Mouse (Mus musculus) limb, embryonic 12.5 days (tissue): ENCODE results near the gene Ifit1bl2. TPM values are rescaled to one million over a fixed set of nuclear protein-coding genes. Genes with fewer than 3 reads are reported as not detected.

Source experiments
- ATAC-seq: fragments of 200-750 bp; cut with Nextera tagmentation; 2 replicates; pipeline ENCODE4 v1.8.0; 2017; ENCODE audit warnings: low read depth, moderate TSS enrichment; ENCODE audit not compliant: insufficient number of reproducible peaks, insufficient read depth, low FRiP score, low TSS enrichment
- H3K27ac ChIP-seq: fragments of 300-500 bp; sonication (generic); 2 replicates; pipeline ENCODE4 v1.5.1; 2016; ENCODE audit warnings: mild to moderate bottlenecking, moderate library complexity
- H3K27me3 ChIP-seq: fragments of 300-500 bp; sonication (generic); 2 replicates; pipeline ENCODE4 v1.6.1; 2016; ENCODE audit warnings: mild to moderate bottlenecking, moderate library complexity
- H3K36me3 ChIP-seq: fragments of 300-500 bp; sonication (generic); 2 replicates; pipeline ENCODE4 v1.6.1; 2016; ENCODE audit warnings: mild to moderate bottlenecking, moderate library complexity
- H3K4me1 ChIP-seq: fragments of 300-500 bp; sonication (generic); replicated peaks from 2 replicates; pipeline ENCODE4 v1.6.1; 2016
- H3K4me2 ChIP-seq: fragments of 300-500 bp; sonication (generic); 2 replicates; pipeline ENCODE4 v1.6.1; 2016; ENCODE audit warnings: mild to moderate bottlenecking, moderate library complexity
- H3K4me3 ChIP-seq: fragments of 300-500 bp; sonication (generic); replicated peaks from 2 replicates; pipeline ENCODE4 v1.5.1; 2016; ENCODE audit warnings: mild to moderate bottlenecking
- H3K9ac ChIP-seq: fragments of 300-500 bp; sonication (generic); replicated peaks from 2 replicates; pipeline ENCODE4 v1.6.1; 2016; ENCODE audit warnings: mild to moderate bottlenecking, moderate library complexity
- H3K9me3 ChIP-seq: fragments of 300-500 bp; sonication (generic); 2 replicates; pipeline ENCODE4 v1.6.1; 2016; ENCODE audit warnings: mild to moderate bottlenecking, moderate library complexity
- WGBS: fragments of 180-500 bp; shearing (Covaris S2); methylation state at CpG from one replicate; pipeline ENCODE4 v1.1.7; 2016; 5-methylcytosine and 5-hydroxymethylcytosine counted together
- polyA plus RNA-seq: library from polyadenylated mRNA; unstranded; fragments of >200 nt; fragmentation: Nextera tagmentation; extraction: Ambion mirVana; gene quantifications from 2 replicates; pipeline ENCODE4 v1.2.1, GENCODE M21; 2016

The Ifit1bl2 gene
- 0.14 and 0.18 TPM in 2 replicates for polyA plus RNA-seq

DNA sequence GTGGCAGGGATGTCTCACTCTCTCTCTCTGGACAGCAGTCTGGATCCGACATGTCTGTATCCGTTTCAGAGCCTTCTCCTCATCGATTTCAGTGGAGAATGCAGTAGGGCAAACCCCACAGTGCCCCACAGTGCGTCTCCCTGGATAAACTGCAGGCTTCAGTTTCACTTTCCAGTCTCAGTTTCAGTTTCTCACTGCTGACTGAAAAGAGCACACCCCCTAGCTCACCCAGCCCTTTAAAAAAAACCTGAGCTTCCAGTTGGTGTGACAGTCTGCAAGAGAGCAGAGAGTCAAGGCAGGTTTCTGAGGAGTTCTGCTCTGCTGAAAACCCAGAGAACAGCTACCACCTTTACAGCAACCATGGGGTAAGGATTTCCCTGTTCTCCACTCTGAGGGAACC, at the start of gene Ifit1bl2, which contains the start of gene Ifit1:
Gene Ifit1bl2 (minus strand): TSS at position 121 of the 400 bp plus-strand sequence.
Gene Ifit1 (plus strand): TSS at position 249 of the 400 bp plus-strand sequence.
- no peak for ATAC-seq
- Histone ChIP-seq H3K9ac (no peak within 1 kb of the TSS), H3K4me2 (0 out of 2 replicates have a peak within 1 kb of the TSS, but pooled peaks have one; percentile 2), H3K4me3 (no peak within 1 kb of the TSS), H3K9me3 (no peaks in the 10 kb centered on the region), H3K27me3 (peaks cover 3% of the 10 kb centered on the region; the same call in 1 of the 2 replicates), H3K36me3 (no peaks in the 10 kb centered on the region), H3K4me1 (no peaks in the 10 kb centered on the region), H3K27ac (no peak within 1 kb of the TSS)
- WGBS, result 50% methylated on average over 4 of the region's 4 CpGs

DNA sequence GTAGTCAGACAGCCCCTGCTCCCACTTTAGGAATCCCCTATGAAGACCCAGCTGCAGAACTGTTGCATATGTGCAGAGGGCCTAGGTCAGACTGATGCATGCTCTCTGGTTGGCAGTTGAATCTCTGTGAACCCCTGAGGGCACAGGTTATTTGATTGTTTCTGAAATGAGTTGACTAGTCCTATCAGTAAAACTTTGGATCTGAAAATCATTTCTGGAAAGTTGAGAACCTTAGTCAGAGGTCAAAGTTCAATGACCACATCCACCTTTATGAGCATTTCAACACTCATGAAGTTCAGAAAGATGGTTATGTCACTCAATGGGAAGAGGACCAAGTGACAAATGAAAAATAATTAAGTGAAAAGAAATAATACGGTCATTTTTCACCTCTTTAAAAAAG, 45.0 kb upstream of the Ifit1bl2 start:
- ATAC-seq, result no peak
- Histone ChIP-seq H3K9ac (no peak overlapping the region), H3K4me1 (no peaks in the 10 kb centered on the region), H3K4me3 (no peak overlapping the region), H3K27me3 (no peaks in the 10 kb centered on the region), H3K4me2 (no peak overlapping the region), H3K27ac (no peak overlapping the region), H3K36me3 (no peaks in the 10 kb centered on the region), H3K9me3 (no peaks in the 10 kb centered on the region)
- 88% methylated on average over 1 of the region's 1 CpGs for WGBS

DNA sequence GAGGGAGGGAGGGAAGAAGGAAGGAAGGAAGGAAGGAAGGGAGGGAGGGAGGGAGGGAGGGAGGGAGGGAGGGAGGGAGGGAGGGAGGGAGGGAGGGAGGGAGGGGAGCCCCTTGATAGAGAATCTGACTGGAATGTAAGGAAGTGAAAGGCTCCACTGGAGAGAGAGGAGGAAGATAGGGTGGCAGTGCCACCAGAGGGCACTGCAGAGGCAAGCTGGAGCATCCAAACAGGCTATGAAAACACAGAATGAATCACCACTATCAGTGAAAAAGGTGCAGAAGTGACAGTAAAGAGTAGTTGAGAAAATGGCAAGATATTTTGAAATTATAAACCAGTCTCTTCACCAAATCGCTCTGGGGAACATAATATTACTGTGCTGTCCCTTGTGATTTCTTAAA, 44.3 kb upstream of the Ifit1bl2 start:
- Histone ChIP-seq H3K27ac (no peak overlapping the region), H3K4me2 (no peak overlapping the region)
- 50% methylated on average over 1 of the region's 1 CpGs for WGBS

DNA sequence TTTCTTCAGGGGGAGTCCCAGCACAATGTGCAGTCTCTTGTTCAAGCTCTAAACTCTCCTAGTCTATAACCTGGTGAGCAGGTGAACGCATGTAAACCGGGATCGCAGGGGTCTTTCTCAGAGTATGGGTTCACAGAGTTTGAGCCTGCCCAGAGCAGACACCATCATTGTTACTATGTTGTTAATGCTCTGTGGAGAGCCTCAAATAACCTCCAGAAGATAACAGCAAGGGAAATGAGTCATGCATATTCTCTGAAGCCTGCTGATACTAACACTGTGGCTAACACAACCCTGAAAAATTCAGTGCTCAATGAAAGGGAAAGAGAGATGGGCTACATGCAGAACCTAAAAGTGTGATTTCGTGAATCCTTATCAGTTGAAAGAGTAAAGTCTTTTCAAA, 37.9 kb upstream of the Ifit1bl2 start:
- no peak for ATAC-seq
- no peak overlapping the region for H3K4me3 ChIP-seq
- H3K9ac ChIP-seq, result no peak overlapping the region
- H3K9me3 ChIP-seq, result no peaks in the 10 kb centered on the region
- H3K27me3 ChIP-seq, result no peaks in the 10 kb centered on the region
- WGBS, result 88% methylated on average over 4 of the region's 4 CpGs
- no peaks in the 10 kb centered on the region for H3K36me3 ChIP-seq
- H3K4me2 ChIP-seq, result no peak overlapping the region
- no peak overlapping the region for H3K27ac ChIP-seq
- no peaks in the 10 kb centered on the region for H3K4me1 ChIP-seq

More for the DNA sequence above, 44.3 kb upstream of the Ifit1bl2 start:
- no peaks in the 10 kb centered on the region for H3K27me3 ChIP-seq
- no peak overlapping the region for H3K9ac ChIP-seq
- H3K36me3 ChIP-seq, result no peaks in the 10 kb centered on the region
- no peak overlapping the region for H3K4me3 ChIP-seq
- ATAC-seq, result no peak
- no peaks in the 10 kb centered on the region for H3K9me3 ChIP-seq
- H3K4me1 ChIP-seq, result no peaks in the 10 kb centered on the region

GRCm38 (mm10) chr19:34673476-34673875, 32.9 kb upstream of the Ifit1bl2 start:
- no peak overlapping the region for H3K4me2 ChIP-seq
- no peaks in the 10 kb centered on the region for H3K27me3 ChIP-seq
- no peak overlapping the region for H3K4me3 ChIP-seq
- no peak overlapping the region for H3K9ac ChIP-seq
- 84% methylated on average over 7 of the region's 7 CpGs for whole genome bisulfite sequencing
- no peaks in the 10 kb centered on the region for H3K9me3 ChIP-seq
- no peak for ATAC-seq
- H3K36me3 ChIP-seq, result no peaks in the 10 kb centered on the region
- H3K27ac ChIP-seq, result no peak overlapping the region
- H3K4me1 ChIP-seq, result no peaks in the 10 kb centered on the region

- ATAC-seq, result no peak
- Histone ChIP-seq H3K36me3 (no peaks in the 10 kb centered on the region), H3K4me1 (no peaks in the 10 kb centered on the region), H3K9ac (no peak overlapping the region), H3K4me3 (no peak overlapping the region), H3K27ac (no peak overlapping the region), H3K9me3 (no peaks in the 10 kb centered on the region), H3K27me3 (no peaks in the 10 kb centered on the region), H3K4me2 (no peak overlapping the region)
- WGBS, result under 1% methylated on average over 5 of the region's 5 CpGs
Observed at GRCm38 (mm10) chr19:34666127-34666526, 25.6 kb upstream of the Ifit1bl2 start.

GRCm38 (mm10) chr19:34662740-34663139, 22.2 kb upstream of the Ifit1bl2 start:
- H3K9ac ChIP-seq, result no peak overlapping the region
- peak; percentile 18; the same call in 1 of the 2 replicates for ATAC-seq
- H3K4me2 ChIP-seq, result 0 out of 2 replicates have a peak overlapping the region, but pooled peaks have one; percentile 54
- 51% methylated on average over 5 of the region's 5 CpGs for WGBS
- H3K4me3 ChIP-seq, result no peak overlapping the region
- no peak overlapping the region for H3K27ac ChIP-seq
- no peaks in the 10 kb centered on the region for H3K9me3 ChIP-seq
- no peaks in the 10 kb centered on the region for H3K36me3 ChIP-seq
- H3K27me3 ChIP-seq, result no peaks in the 10 kb centered on the region
- no peaks in the 10 kb centered on the region for H3K4me1 ChIP-seq

GRCm38 (mm10) chr19:34662067-34662507, 21.5 kb upstream of the Ifit1bl2 start:
- WGBS, result 17% methylated on average over 13 of the region's 13 CpGs

DNA sequence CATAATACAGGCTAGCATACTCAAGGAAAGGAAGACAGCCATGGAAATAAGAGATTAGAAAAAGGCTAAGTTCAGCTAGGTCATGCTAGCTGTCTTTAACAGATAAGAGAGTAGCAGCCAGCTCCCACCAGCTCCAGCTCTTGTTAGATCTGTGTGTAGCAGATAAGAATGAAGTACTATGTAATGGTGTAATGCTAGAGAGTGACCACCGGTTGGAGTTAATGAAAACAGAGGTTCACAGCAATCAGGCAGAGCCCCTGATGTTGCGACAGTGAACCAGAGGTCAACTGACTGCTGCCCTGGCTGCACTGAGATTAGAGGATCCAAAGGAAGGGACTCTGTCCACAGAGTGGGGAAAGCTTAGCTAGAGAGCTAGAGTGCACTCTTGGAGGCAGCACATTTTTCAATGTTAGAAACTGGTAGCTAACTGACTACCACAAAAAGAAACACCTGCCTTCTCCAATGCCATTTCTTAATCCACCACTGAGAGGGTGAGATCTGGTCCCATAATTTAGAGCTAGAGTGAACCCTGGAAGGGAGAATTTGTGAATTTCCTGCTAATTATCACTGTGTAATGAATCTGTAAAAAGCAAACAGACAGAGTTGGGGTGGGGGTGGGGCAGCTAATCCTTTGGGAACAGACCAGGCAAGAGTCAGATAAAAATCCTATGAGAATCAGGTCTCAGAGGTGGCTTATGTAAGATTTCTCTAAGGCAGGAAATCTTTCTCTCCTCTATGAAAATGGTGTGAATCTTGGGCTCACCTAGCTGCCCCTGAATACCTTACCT, 16.2 kb upstream of the Ifit1bl2 start:
- no peak for ATAC-seq
- no peak overlapping the region for H3K27ac ChIP-seq
- H3K9me3 ChIP-seq, result no peaks in the 10 kb centered on the region
- no peak overlapping the region for H3K4me2 ChIP-seq
- no peaks in the 10 kb centered on the region for H3K27me3 ChIP-seq
- no peaks in the 10 kb centered on the region for H3K4me1 ChIP-seq
- 26% methylated on average over 2 of the region's 2 CpGs for WGBS
- H3K9ac ChIP-seq, result no peak overlapping the region
- H3K36me3 ChIP-seq, result no peaks in the 10 kb centered on the region
- no peak overlapping the region for H3K4me3 ChIP-seq

More at GRCm38 (mm10) chr19:34662067-34662507, 21.5 kb upstream of the Ifit1bl2 start:
- ATAC-seq, result peak; percentile 84; the same call in 1 of the 2 replicates
- Histone ChIP-seq H3K9me3 (no peaks in the 10 kb centered on the region), H3K9ac (no peak overlapping the region), H3K36me3 (no peaks in the 10 kb centered on the region), H3K4me3 (peak overlapping the region; percentile 35), H3K27me3 (no peaks in the 10 kb centered on the region), H3K4me2 (peak overlapping the region; percentile 54), H3K27ac (no peak overlapping the region), H3K4me1 (no peaks in the 10 kb centered on the region)

DNA sequence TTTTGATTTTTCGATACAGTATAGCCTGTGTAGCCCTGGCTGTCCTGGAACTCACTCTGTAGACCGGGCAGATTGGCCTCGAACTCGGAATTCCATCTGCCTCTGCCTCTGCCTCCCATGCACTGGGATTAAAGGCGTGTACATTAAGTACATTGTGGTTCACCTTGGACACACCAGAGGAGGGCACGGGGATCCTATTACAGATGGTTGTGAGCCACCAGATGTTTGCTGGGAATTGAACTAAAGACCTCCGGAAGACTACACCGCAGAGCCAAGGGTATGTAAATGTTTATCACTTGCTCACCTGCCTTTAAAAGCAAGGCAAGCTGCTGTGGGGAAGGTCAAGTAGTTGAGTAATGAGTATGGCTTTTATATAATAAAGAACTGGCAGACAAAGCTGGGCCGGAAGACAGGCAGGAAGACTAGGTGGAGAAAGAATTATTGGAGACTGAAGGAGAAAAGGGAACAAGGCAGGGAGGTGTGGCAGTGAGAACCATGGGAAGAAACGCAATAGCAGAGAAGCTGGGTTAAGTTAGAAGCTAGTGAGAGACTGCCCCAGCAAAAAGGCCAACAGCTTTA, 14.8 kb upstream of the Ifit1bl2 start:
- Histone ChIP-seq H3K4me1 (no peaks in the 10 kb centered on the region), H3K9ac (no peak overlapping the region), H3K4me2 (no peak overlapping the region), H3K4me3 (no peak overlapping the region), H3K9me3 (no peaks in the 10 kb centered on the region), H3K27me3 (no peaks in the 10 kb centered on the region), H3K36me3 (no peaks in the 10 kb centered on the region), H3K27ac (no peak overlapping the region)
- WGBS, result 83% methylated on average over 10 of the region's 10 CpGs
- no peak for ATAC-seq

DNA sequence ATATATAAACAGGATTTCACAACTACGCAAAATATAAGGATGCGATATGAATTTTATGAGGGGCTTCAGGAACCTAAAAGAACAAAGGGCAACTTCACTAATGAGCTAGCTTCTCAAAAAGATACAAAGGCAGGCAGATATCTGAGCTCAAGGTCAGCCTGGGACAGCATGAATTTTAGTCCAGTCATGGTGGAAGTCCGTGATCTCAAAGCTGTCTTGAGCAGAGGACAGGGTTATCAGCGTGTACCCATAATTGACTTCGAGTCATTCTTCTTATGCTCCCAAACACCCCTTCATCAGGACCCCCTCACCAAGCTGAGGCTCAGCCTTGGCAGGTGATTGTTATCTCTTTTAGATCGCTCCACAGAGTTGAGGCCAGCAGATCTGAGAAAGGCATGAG, 10.5 kb upstream of the Ifit1bl2 start:
- H3K27ac ChIP-seq, result no peak overlapping the region
- no peaks in the 10 kb centered on the region for H3K4me1 ChIP-seq
- WGBS, result 89% methylated on average over 6 of the region's 6 CpGs
- H3K27me3 ChIP-seq, result no peaks in the 10 kb centered on the region
- no peak for ATAC-seq
- H3K9me3 ChIP-seq, result no peaks in the 10 kb centered on the region
- no peak overlapping the region for H3K4me3 ChIP-seq
- no peak overlapping the region for H3K9ac ChIP-seq
- H3K36me3 ChIP-seq, result no peaks in the 10 kb centered on the region
- no peak overlapping the region for H3K4me2 ChIP-seq
